19 mouse cellular contexts compared by ENCODE assay signal in the genomic region with DNA sequence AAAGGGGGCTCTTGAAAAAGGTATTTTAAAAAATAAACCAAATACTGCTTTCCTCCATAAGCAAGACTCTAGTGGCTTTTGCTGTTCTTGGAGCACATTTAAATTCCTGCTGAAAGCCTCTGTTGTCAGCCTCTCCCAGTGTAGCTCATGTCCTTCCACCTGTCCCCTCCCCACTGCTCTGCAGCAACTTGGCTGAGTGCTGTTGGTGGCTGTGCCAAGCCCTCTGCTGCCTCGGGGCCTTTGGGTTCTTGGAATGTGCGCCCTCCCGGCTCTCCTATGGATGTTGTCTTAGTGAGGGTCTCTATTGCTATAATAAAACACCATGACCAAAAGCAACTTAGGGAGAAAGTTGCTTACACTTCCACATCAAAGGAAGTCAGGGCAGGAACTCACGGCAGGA.
"Had no signal": no experiment of that assay in that cellular context is flagged by ENCODE, and none has a peak within 500 bp of the region (broad histone marks: within the 10 kb centered on the region; RNA-seq: fewer than 3 reads in every experiment).

No protein-coding gene starts in this region.

- H3K27ac ChIP-seq: midbrain, embryonic 10.5 days; midbrain, embryonic 12.5 days; neural tube, embryonic 13.5 days; neural tube, embryonic 15.5 days had no signal

- H3K36me3 ChIP-seq: midbrain, embryonic 10.5 days; midbrain, embryonic 12.5 days; neural tube, embryonic 13.5 days; neural tube, embryonic 15.5 days had no signal

- H3K9me3 ChIP-seq: midbrain, embryonic 10.5 days; midbrain, embryonic 12.5 days; neural tube, embryonic 13.5 days; neural tube, embryonic 15.5 days had no signal

- H3K9ac ChIP-seq: lung, embryonic 14.5 days; midbrain, embryonic 12.5 days; neural tube, embryonic 13.5 days; neural tube, embryonic 15.5 days had no signal

- ATAC-seq: midbrain, embryonic 16.5 days had no signal

- DNase-seq: lung, adult 18-20 months; lung, embryonic 14.5 days; lung, postnatal 10 days; lung, postnatal 4 days; midbrain, embryonic 14.5 days; retina, postnatal 1 day; right cerebral cortex, adult 18-20 months; right cerebral cortex, postnatal 25 days; right cerebral cortex, postnatal 4 days; spleen, adult 18-20 months; thymus, adult 2 months; thymus, postnatal 25 days; thymus, postnatal 4 days had no signal

- H3K4me2 ChIP-seq: lung, embryonic 14.5 days; midbrain, embryonic 12.5 days; neural tube, embryonic 13.5 days; neural tube, embryonic 15.5 days had no signal

- H3K27me3 ChIP-seq: midbrain, embryonic 12.5 days; neural tube, embryonic 13.5 days; neural tube, embryonic 15.5 days had no signal

- H3K4me3 ChIP-seq: midbrain, embryonic 10.5 days; midbrain, embryonic 12.5 days; myocyte; neural tube, embryonic 13.5 days; neural tube, embryonic 15.5 days had no signal
